ENCODE assay signal across 8 mouse cellular contexts in the genomic region with DNA sequence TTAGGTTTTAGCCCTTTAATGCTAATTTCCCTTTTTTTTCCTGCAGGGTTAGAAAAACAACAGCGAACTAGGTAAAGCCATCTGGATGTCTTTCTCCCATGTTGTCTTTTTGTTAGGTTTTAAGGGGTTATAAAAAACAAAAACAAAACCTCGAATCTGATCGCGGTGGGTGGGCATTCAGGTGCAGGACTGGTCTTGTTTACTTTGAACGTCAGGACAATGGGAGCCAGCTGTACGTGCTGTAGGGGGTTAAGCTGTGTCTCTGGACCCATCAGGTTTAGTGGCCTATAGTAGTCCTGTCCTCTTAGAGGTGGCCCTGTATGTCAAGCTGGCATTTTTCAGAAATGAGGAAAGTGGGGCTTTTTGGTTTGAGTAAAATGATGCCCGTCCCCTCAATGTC. TPM values are rescaled to one million over a fixed set of nuclear protein-coding genes. Genes with fewer than 3 reads are reported as not detected.
DNase-seq lines count a peak whose midpoint lies in the region; ATAC-seq and TF ChIP-seq lines count a peak whose summit lies in the region.

No protein-coding gene starts in this region.

- H3K9me3 ChIP-seq in erythroblast, embryonic 14.5 days (ENCODE audit: control insufficient read depth, low read length), result peaks cover 3% of the 10 kb centered on the region
- H3K9me3 ChIP-seq in limb, embryonic 14.5 days (ENCODE audit: control insufficient read depth, low read length), result no peaks in the 10 kb centered on the region
- no peaks in the 10 kb centered on the region for H3K9me3 ChIP-seq in stomach, embryonic 15.5 days

- 5% methylated on average over 7 of the region's 7 CpGs for WGBS in limb, embryonic 14.5 days
- 10% methylated on average over 7 of the region's 7 CpGs for WGBS in stomach, embryonic 15.5 days

- peaks cover 59% of the 10 kb centered on the region for H3K4me1 ChIP-seq in erythroblast, embryonic 14.5 days (ENCODE audit: control insufficient read depth)
- H3K4me1 ChIP-seq in limb, embryonic 14.5 days (ENCODE audit: control insufficient read depth, insufficient read depth, low read length), result peaks cover 4% of the 10 kb centered on the region
- peaks cover 14% of the 10 kb centered on the region; the same call in 1 of the 2 replicates for H3K4me1 ChIP-seq in stomach, embryonic 15.5 days

- peak overlapping the region; percentile 79 for H3K4me3 ChIP-seq in erythroblast, embryonic 14.5 days (replicated peaks)
- H3K4me3 ChIP-seq in limb, embryonic 14.5 days (replicated peaks; ENCODE audit: low read length), result peak overlapping the region; percentile 81
- H3K4me3 ChIP-seq in stomach, embryonic 15.5 days (replicated peaks), result peak overlapping the region; percentile 79

- no peaks in the 10 kb centered on the region for H3K27me3 ChIP-seq in erythroblast, embryonic 14.5 days (ENCODE audit: control insufficient read depth)
- H3K27me3 ChIP-seq in limb, embryonic 14.5 days (ENCODE audit: control insufficient read depth, insufficient read depth, low read length), result no peaks in the 10 kb centered on the region
- H3K27me3 ChIP-seq in stomach, embryonic 15.5 days (replicated peaks), result no peaks in the 10 kb centered on the region

- H3K36me3 ChIP-seq in erythroblast, embryonic 14.5 days (ENCODE audit: control insufficient read depth), result peaks cover 38% of the 10 kb centered on the region
- no peaks in the 10 kb centered on the region for H3K36me3 ChIP-seq in limb, embryonic 14.5 days (ENCODE audit: control insufficient read depth, insufficient read depth, low read length)
- H3K36me3 ChIP-seq in stomach, embryonic 15.5 days, result no peaks in the 10 kb centered on the region

- no peak overlapping the region for H3K27ac ChIP-seq in limb, embryonic 14.5 days (replicated peaks; ENCODE audit: low read depth, low read length)
- H3K27ac ChIP-seq in stomach, embryonic 15.5 days, result 0 out of 2 replicates have a peak overlapping the region, but pooled peaks have one; percentile 95

- peak overlapping the region; percentile 67 for H3K4me2 ChIP-seq in limb, embryonic 14.5 days (replicated peaks; ENCODE audit: low read depth, low read length, severe bottlenecking)
- H3K4me2 ChIP-seq in stomach, embryonic 15.5 days, result peak overlapping the region; percentile 81

- TF ChIP-seq POLR2A in limb, embryonic 14.5 days (IDR thresholded peaks at IDR 0.05; ENCODE audit: borderline replicate concordance, extremely low read depth, insufficient read depth, insufficient read length), result no peak

- ATAC-seq in erythroblast, adult 5-6 weeks (replicated peaks; ENCODE audit: low FRiP score, poor library complexity, severe bottlenecking), result no peak
- no peak for ATAC-seq in limb, embryonic 14.5 days (ENCODE audit: low FRiP score, low read depth)
- no peak for ATAC-seq in stomach, embryonic 15.5 days (ENCODE audit: insufficient read depth, low FRiP score, low read depth)

- peak; percentile 7 for DNase-seq in thymus, postnatal 14 days
- no peak for DNase-seq in thymus, postnatal 4 days
- DNase-seq in limb, embryonic 14.5 days (ENCODE audit: low spot score), result no peak
- DNase-seq in c-Kit-positive CD71-positive TER-119-positive erythroid progenitor cells, embryonic 14.5 days (ENCODE audit: low spot score), result no peak
- no peak for DNase-seq in layer of hippocampus, adult 9-10 months (ENCODE audit: low spot score)

- H3K9ac ChIP-seq in limb, embryonic 14.5 days (ENCODE audit: low read depth, low read length, severe bottlenecking), result peak overlapping the region; percentile 75; the same call in 1 of the 2 replicates
- peak overlapping the region; percentile 69; the same call in 1 of the 2 replicates for H3K9ac ChIP-seq in stomach, embryonic 15.5 days

RNA-seq across cellular contexts. Expression of gene Serinc5, which starts 1.0 kb away (rescaled TPM):
- 0.56 and 0.58 TPM in 2 replicates for polyA plus RNA-seq in erythroblast, embryonic 14.5 days (2012)
- 34.7 and 41.3 TPM in 2 replicates for total RNA-seq in erythroblast, adult 5-6 weeks (2015; ENCODE audit: low replicate concordance)
- 42.4 and 50.7 TPM in 2 replicates for total RNA-seq in erythroblast, adult 5-6 weeks (2017; ENCODE audit: low replicate concordance)
- polyA plus RNA-seq in limb, embryonic 14.5 days (2012; rRNA removed), result 25.9 and 31.2 TPM in 2 replicates
- polyA plus RNA-seq in limb, embryonic 14.5 days (2014; fragmentation: Nextera tagmentation; extraction: Ambion mirVana), result 10.9 and 13.8 TPM in 2 replicates
- polyA plus RNA-seq in stomach, embryonic 15.5 days (2015; fragmentation: Nextera tagmentation; extraction: Ambion mirVana), result 20.4 and 21.9 TPM in 2 replicates

RNA-seq across cellular contexts. Expression of gene Spz1, which starts 35.9 kb away (rescaled TPM):
- not detected in 2 replicates for polyA plus RNA-seq in erythroblast, embryonic 14.5 days (2012)
- not detected in 2 replicates for total RNA-seq in erythroblast, adult 5-6 weeks (2015; ENCODE audit: low replicate concordance)
- not detected in 2 replicates for total RNA-seq in erythroblast, adult 5-6 weeks (2017; ENCODE audit: low replicate concordance)
- polyA plus RNA-seq in limb, embryonic 14.5 days (2012; rRNA removed), result not detected in 2 replicates
- polyA plus RNA-seq in limb, embryonic 14.5 days (2014; fragmentation: Nextera tagmentation; extraction: Ambion mirVana), result not detected in 2 replicates
- polyA plus RNA-seq in stomach, embryonic 15.5 days (2015; fragmentation: Nextera tagmentation; extraction: Ambion mirVana), result not detected in 2 replicates
